Mouse (Mus musculus): ENCODE measurements at regions not wholly inside any gene's neighbourhood (a gene's known extent, or its start where the extent isn't known, plus 50 kb on each side); places are given as distances from the start of the nearest gene placed in this dataset.
A peak's percentile ranks its signal among the peaks of the same experiment; 100 is the strongest.

GRCm38 (mm10) chr11:21478191-21478590, 93.8 kb upstream of the Wdpcp start:
- no peak for DNase-seq

GRCm38 (mm10) chr11:21470711-21471110, 99.7 kb upstream of the Ugp2 start:
- DNase-seq: no peak

GRCm38 (mm10) chr11:21468465-21468864, 97.5 kb upstream of the Ugp2 start:
- DNase-seq: no peak

GRCm38 (mm10) chr11:21460011-21460410, 89.0 kb upstream of the Ugp2 start:
- DNase-seq: no peak

GRCm38 (mm10) chr11:21453308-21454106, 82.5 kb upstream of the Ugp2 start:
- DNase-seq: no peak

GRCm38 (mm10) chr11:21433726-21434125, 62.7 kb upstream of the Ugp2 start:
- DNase-seq: no peak

GRCm38 (mm10) chr11:21430021-21430420, 59.0 kb upstream of the Ugp2 start:
- no peak for DNase-seq

- peak; percentile 35 for DNase-seq
Observed at GRCm38 (mm10) chr11:21428749-21429148, 57.7 kb upstream of the Ugp2 start.

GRCm38 (mm10) chr11:21428013-21428317, 57.0 kb upstream of the Ugp2 start:
- no peak for DNase-seq

- no peak for DNase-seq
Observed at GRCm38 (mm10) chr11:21427291-21428012, 56.5 kb upstream of the Ugp2 start.

- DNase-seq: peak; percentile 34
Observed at GRCm38 (mm10) chr11:21425480-21426101, 54.6 kb upstream of the Ugp2 start.

GRCm38 (mm10) chr11:21424345-21424744, 53.3 kb upstream of the Ugp2 start:
- DNase-seq: no peak

- DNase-seq: no peak
Observed at GRCm38 (mm10) chr11:21422281-21422878, 51.4 kb upstream of the Ugp2 start.
